Mouse (Mus musculus): ENCODE measurements around the gene Vmn1r183.
"Not testable (repeated sequence)": the region's sequence is repeated elsewhere in the genome, so short reads cannot be mapped to it uniquely, and the experiment has no call there.

The Vmn1r183 gene

GRCm38 (mm10) chr7:24052660-24053304 is at the start of gene Vmn1r183:
Vmn1r183 (plus strand) TSS chr7:24053254.
- in situ Hi-C loops (cut with MboI; ENCODE audit: low sequenced_read_pairs) = no loop called here

GRCm38 (mm10) chr7:24074424-24074823 is 21.4 kb downstream of the Vmn1r183 start:
- in situ Hi-C loops (cut with MboI; ENCODE audit: low sequenced_read_pairs) = not testable (repeated sequence)

- in situ Hi-C loops (cut with MboI; ENCODE audit: low sequenced_read_pairs) = no loop called here
These were observed 28.8 kb downstream of the Vmn1r183 start, which contains the start of gene Zfp180 for GRCm38 (mm10) chr7:24081634-24082431. Zfp180 (plus strand) TSS chr7:24081924.

- in situ Hi-C loops (cut with MboI; ENCODE audit: low sequenced_read_pairs) = no loop called here
These were observed 29.6 kb downstream of the Vmn1r183 start for GRCm38 (mm10) chr7:24082457-24083235.

GRCm38 (mm10) chr7:24086871-24087270 is 33.8 kb downstream of the Vmn1r183 start:
- in situ Hi-C loops (cut with MboI; ENCODE audit: low sequenced_read_pairs) = no loop called here

- in situ Hi-C loops (cut with MboI; ENCODE audit: low sequenced_read_pairs) = no loop called here
These were observed 34.6 kb downstream of the Vmn1r183 start for GRCm38 (mm10) chr7:24087485-24088125.

- in situ Hi-C loops (cut with MboI; ENCODE audit: low sequenced_read_pairs) = no loop called here
These were observed 51.3 kb downstream of the Vmn1r183 start for GRCm38 (mm10) chr7:24104403-24104802.

- in situ Hi-C loops (cut with MboI; ENCODE audit: low sequenced_read_pairs) = no loop called here
These were observed 52.2 kb downstream of the Vmn1r183 start for GRCm38 (mm10) chr7:24105144-24105703.

GRCm38 (mm10) chr7:24110839-24111238 is 57.8 kb downstream of the Vmn1r183 start:
- in situ Hi-C loops (cut with MboI; ENCODE audit: low sequenced_read_pairs) = no loop called here

GRCm38 (mm10) chr7:24111772-24112155 is 58.7 kb downstream of the Vmn1r183 start:
- in situ Hi-C loops (cut with MboI; ENCODE audit: low sequenced_read_pairs) = no loop called here

GRCm38 (mm10) chr7:24112156-24112856 is 59.3 kb downstream of the Vmn1r183 start, which contains the start of gene Zfp112:
Zfp112 (plus strand) TSS chr7:24112314.
- in situ Hi-C loops (cut with MboI; ENCODE audit: low sequenced_read_pairs) = no loop called here

GRCm38 (mm10) chr7:24113001-24113400 is 59.9 kb downstream of the Vmn1r183 start:
- in situ Hi-C loops (cut with MboI; ENCODE audit: low sequenced_read_pairs) = no loop called here

Measured in CH12F3 (cell line).